ENCODE assay signal across 8 mouse cellular contexts in genomic region chr8:123062721-123063120, GRCm38 (mm10). TPM values are rescaled to one million over a fixed set of nuclear protein-coding genes. Genes with fewer than 3 reads are reported as not detected.
DNase-seq lines count a peak whose midpoint lies in the region; ATAC-seq and TF ChIP-seq lines count a peak whose summit lies in the region.

Gene Spg7, plus strand, starts transcription at chr8:123062942.

- intact Hi-C loops in heart, postnatal 25 days (cut with DNase I) = loop anchor here (10.0 kb wide), 1 partner anchor 378 kb away; no protein-coding TSS in a partner anchor

- H3K27ac ChIP-seq in spleen, adult 2 months (ENCODE audit: insufficient read depth, low read length) = no peak within 1 kb of the TSS
- H3K27ac ChIP-seq in limb, embryonic 13.5 days = no peak within 1 kb of the TSS

- H3K4me1 ChIP-seq in spleen, adult 2 months (ENCODE audit: control insufficient read depth, insufficient read depth, insufficient read length) = peaks cover 11% of the 10 kb centered on the region; the same call in 1 of the 2 replicates
- H3K4me1 ChIP-seq in limb, embryonic 13.5 days = peaks cover 23% of the 10 kb centered on the region

- no peaks in the 10 kb centered on the region for H3K36me3 ChIP-seq in spleen, adult 2 months (ENCODE audit: control insufficient read depth, insufficient read depth, low read length)
- H3K36me3 ChIP-seq in limb, embryonic 13.5 days = 0 out of 2 replicates have a peak, but pooled peaks cover 7% of the 10 kb centered on the region

- 89% methylated on average over 7 of the region's 7 CpGs for WGBS in spleen, adult 2 months
- WGBS in limb, embryonic 13.5 days = 72% methylated on average over 7 of the region's 7 CpGs

- no peak within 1 kb of the TSS for H3K4me2 ChIP-seq in limb, embryonic 13.5 days (replicated peaks)

- no peak for TF ChIP-seq POLR2A in spleen, adult 2 months (IDR thresholded peaks at IDR 0.05; ENCODE audit: low read depth, low read length)

- TF ChIP-seq CTCF in spleen, adult 2 months (IDR thresholded peaks at IDR 0.05; ENCODE audit: extremely low read depth, insufficient read depth, insufficient read length, insufficient replicate concordance) = no peak

- H3K9me3 ChIP-seq in limb, embryonic 13.5 days = no peaks in the 10 kb centered on the region

- DNase-seq in spleen, adult 2 months (ENCODE audit: low read depth in 1 of 2, low spot score in 2 of 2) = no peak
- no peak for DNase-seq in spleen, postnatal 10 days (ENCODE audit: low spot score in 2 of 2)
- no peak for DNase-seq in heart, postnatal 25 days (ENCODE audit: low spot score)
- DNase-seq in retina, postnatal 1 day = peak; percentile 52
- no peak for DNase-seq in c-Kit-positive CD71-positive TER-119-positive erythroid progenitor cells, embryonic 14.5 days (ENCODE audit: low spot score)
- DNase-seq in cerebellum, postnatal 25 days = no peak

- no peak within 1 kb of the TSS for H3K4me3 ChIP-seq in spleen, adult 2 months (ENCODE audit: extremely low read depth, insufficient read depth, insufficient read length)
- H3K4me3 ChIP-seq in limb, embryonic 13.5 days = no peak within 1 kb of the TSS

- no peak for ATAC-seq in erythroblast, adult 5-6 weeks (replicated peaks; ENCODE audit: low FRiP score, poor library complexity, severe bottlenecking)
- ATAC-seq in limb, embryonic 13.5 days (ENCODE audit: low FRiP score, low read depth) = no peak

- no peak within 1 kb of the TSS for H3K9ac ChIP-seq in limb, embryonic 13.5 days

- no peaks in the 10 kb centered on the region for H3K27me3 ChIP-seq in spleen, adult 2 months (ENCODE audit: control insufficient read depth, insufficient read depth, low read length)
- no peaks in the 10 kb centered on the region for H3K27me3 ChIP-seq in limb, embryonic 13.5 days

RNA-seq across cellular contexts. Expression of gene Spg7, which starts in this region (rescaled TPM):
- 62.6 and 74.1 TPM in 2 replicates for polyA plus RNA-seq in spleen, adult 2 months (2012; rRNA removed)
- 10.6 and 14.4 TPM in 2 replicates for total RNA-seq in erythroblast, adult 5-6 weeks (2015; ENCODE audit: low replicate concordance)
- total RNA-seq in erythroblast, adult 5-6 weeks (2017; ENCODE audit: low replicate concordance) = 15.2 and 37.6 TPM in 2 replicates
- 10 to 100 TPM; 77.4 to 78.7 TPM for total RNA-seq in heart, postnatal 25 days (2021)
- polyA plus RNA-seq in limb, embryonic 13.5 days (2015; fragmentation: Nextera tagmentation; extraction: Ambion mirVana) = 40.8 and 41.5 TPM in 2 replicates
